Mouse (Mus musculus): Measurements from ENCODE around the gene Arg2.

- TF ChIP-seq FLI1 (IDR thresholded peaks at IDR 0.05; ENCODE audit: low read length), result no peak
- no peak for TF ChIP-seq GATA1 (IDR thresholded peaks at IDR 0.05; ENCODE audit: borderline replicate concordance, low read length)
These were observed 4.1 kb downstream of the Arg2 start for GRCm38 (mm10) chr12:79134676-79135075.

Measured in megakaryocyte, embryonic 14.5 days (primary cell).